Mouse (Mus musculus) midbrain, postnatal 0 days (tissue): ENCODE measurements around the gene Dagla. TPM values are rescaled to one million over a fixed set of nuclear protein-coding genes. Genes with fewer than 3 reads are reported as not detected.

ENCODE experiments used
- ATAC-seq: fragments of 200-750 bp; cut with Nextera tagmentation; 2 replicates; pipeline ENCODE4 v1.8.0; 2017; ENCODE audit warnings: moderate number of reproducible peaks, mild to moderate bottlenecking, moderate TSS enrichment, moderate library complexity; ENCODE audit not compliant: low FRiP score
- DNase-seq: peaks from one replicate; pipeline ENCODE4 v3.0.0-alpha.2; 2015; ENCODE audit warnings: low spot score
- H3K27ac ChIP-seq: fragments of 300-500 bp; sonication (generic); 2 replicates; pipeline ENCODE4 v1.5.1; 2014; ENCODE audit warnings: low read depth, mild to moderate bottlenecking, low read length, mixed read lengths
- H3K27me3 ChIP-seq: fragments of 300-500 bp; sonication (generic); 2 replicates; pipeline ENCODE4 v1.6.1; 2014; ENCODE audit warnings: low read length, control low read depth, mixed read lengths; ENCODE audit not compliant: insufficient read depth
- H3K36me3 ChIP-seq: fragments of 300-500 bp; sonication (generic); 2 replicates; pipeline ENCODE4 v1.6.1; 2014; ENCODE audit warnings: low read length, control low read depth, mixed read lengths; ENCODE audit not compliant: insufficient read depth
- H3K4me1 ChIP-seq: fragments of 300-500 bp; sonication (generic); 2 replicates; pipeline ENCODE4 v1.6.1; 2014; ENCODE audit warnings: mild to moderate bottlenecking, control low read depth, antibody characterized with exemption, low read length, mixed read lengths; ENCODE audit not compliant: insufficient read depth
- H3K4me2 ChIP-seq: fragments of 300-500 bp; sonication (generic); 2 replicates; pipeline ENCODE4 v1.6.1; 2014; ENCODE audit warnings: low read depth, mild to moderate bottlenecking, low read length, mixed read lengths; ENCODE audit not compliant: poor library complexity, severe bottlenecking
- H3K4me3 ChIP-seq: fragments of 300-500 bp; sonication (generic); 2 replicates; pipeline ENCODE4 v1.5.1; 2014; ENCODE audit warnings: low read depth, mild to moderate bottlenecking, low read length, moderate library complexity
- H3K9ac ChIP-seq: fragments of 300-500 bp; sonication (generic); replicated peaks from 2 replicates; pipeline ENCODE4 v1.6.1; 2014; ENCODE audit warnings: mild to moderate bottlenecking, low read length, moderate library complexity, mixed read lengths; ENCODE audit not compliant: poor library complexity, severe bottlenecking
- H3K9me3 ChIP-seq: fragments of 300-500 bp; sonication (generic); 2 replicates; pipeline ENCODE4 v1.6.1; 2016; ENCODE audit warnings: low read length, control low read depth
- CTCF ChIP-seq: IDR thresholded peaks from 2 replicates; pipeline ENCODE4 v1.5.1; 2016; ENCODE audit warnings: antibody characterized with exemption, mild to moderate bottlenecking
- WGBS: fragments of 180-500 bp; shearing (Covaris S2); extraction: QIAGEN DNeasy Blood & Tissue Kit; methylation state at CpG from one replicate; pipeline ENCODE4 v1.1.7; 2014; 5-methylcytosine and 5-hydroxymethylcytosine counted together
- polyA plus RNA-seq: library from polyadenylated mRNA; unstranded; fragments of >200 nt; fragmentation: Nextera tagmentation; extraction: Ambion mirVana; gene quantifications from 2 replicates; pipeline ENCODE4 v1.2.1, GENCODE M21; 2015
- total RNA-seq: library from RNA; depleted of rRNA; stranded (reverse); fragments of >200 nt; gene quantifications from 2 replicates; pipeline ENCODE4 v1.2.3, GENCODE M21; 2014

Gene Dagla
- total and polyA plus RNA-seq, 2 experiments from 2014 or later: 13.7 to 40.8 TPM

DNA sequence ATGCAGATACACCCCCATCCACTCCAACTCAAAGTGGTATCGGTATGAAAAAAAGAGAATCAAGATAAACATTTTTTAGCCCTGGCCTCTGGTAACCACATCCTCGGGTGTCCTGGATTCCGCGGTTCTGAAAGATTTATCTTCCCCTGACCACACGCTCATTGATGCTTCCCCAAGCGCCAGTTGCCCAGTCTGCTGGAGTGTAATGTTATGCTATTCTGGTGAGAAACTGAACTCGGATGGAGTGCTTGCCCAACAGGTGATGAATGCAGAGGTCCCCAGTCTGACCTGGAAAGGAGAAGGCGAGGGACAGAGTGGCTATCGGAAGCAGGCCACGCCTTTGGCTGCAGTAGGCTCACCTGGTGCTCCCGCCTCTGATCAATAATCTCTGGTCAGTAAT, 3.4 kb downstream of the Dagla start:
- no peaks in the 10 kb centered on the region for H3K9me3 ChIP-seq
- 80% methylated on average over 11 of the region's 11 CpGs for WGBS

GRCm38 (mm10) chr19:10300809-10301208, 3.9 kb downstream of the Dagla start:
- H3K27me3 ChIP-seq: no peaks in the 10 kb centered on the region
- H3K9ac ChIP-seq: no peak overlapping the region
- H3K9me3 ChIP-seq: no peaks in the 10 kb centered on the region
- no peak overlapping the region for H3K4me3 ChIP-seq
- WGBS: 89% methylated on average over 4 of the region's 4 CpGs
- no peak overlapping the region for H3K4me2 ChIP-seq
- no peak overlapping the region for H3K27ac ChIP-seq
- no peak for ATAC-seq
- peaks cover 13% of the 10 kb centered on the region; the same call in 1 of the 2 replicates for H3K4me1 ChIP-seq
- no peaks in the 10 kb centered on the region for H3K36me3 ChIP-seq
- TF ChIP-seq CTCF: no peak
- no peak for DNase-seq

More for the DNA sequence above, 3.4 kb downstream of the Dagla start:
- no peak overlapping the region for H3K4me3 ChIP-seq
- H3K4me1 ChIP-seq: peaks cover 13% of the 10 kb centered on the region; the same call in 1 of the 2 replicates
- ATAC-seq (no peak), DNase-seq (no peak)
- no peaks in the 10 kb centered on the region for H3K36me3 ChIP-seq
- H3K27ac ChIP-seq: no peak overlapping the region
- no peak overlapping the region for H3K9ac ChIP-seq
- no peaks in the 10 kb centered on the region for H3K27me3 ChIP-seq
- no peak for TF ChIP-seq CTCF
- H3K4me2 ChIP-seq: no peak overlapping the region

DNA sequence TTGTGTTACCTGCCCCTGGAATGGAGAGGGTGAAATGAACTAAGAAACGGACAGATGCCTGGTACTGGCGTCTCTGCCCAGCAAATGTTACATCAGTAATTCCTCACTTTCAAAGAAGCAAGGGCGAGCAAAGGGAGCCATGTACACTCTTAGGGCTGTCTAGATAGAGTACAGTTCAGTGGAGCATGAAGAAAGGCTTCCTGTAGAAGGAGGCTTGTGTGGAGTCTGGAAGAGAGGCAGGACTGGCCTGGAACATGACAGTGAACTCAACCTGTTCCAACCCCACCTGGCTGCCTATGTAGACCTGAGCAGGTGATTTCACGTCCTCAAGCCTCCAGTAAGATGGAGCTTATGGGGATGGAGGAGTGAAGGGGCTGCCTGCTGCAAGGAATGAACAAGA, 6.4 kb downstream of the Dagla start:
- ATAC-seq: no peak
- peaks cover 14% of the 10 kb centered on the region; the same call in 1 of the 2 replicates for H3K4me1 ChIP-seq
- no peak overlapping the region for H3K4me3 ChIP-seq
- H3K9me3 ChIP-seq: no peaks in the 10 kb centered on the region
- H3K4me2 ChIP-seq: no peak overlapping the region
- H3K9ac ChIP-seq: no peak overlapping the region
- no peak for TF ChIP-seq CTCF
- 85% methylated on average over 4 of the region's 4 CpGs for WGBS
- no peaks in the 10 kb centered on the region for H3K27me3 ChIP-seq
- H3K36me3 ChIP-seq: no peaks in the 10 kb centered on the region
- no peak overlapping the region for H3K27ac ChIP-seq
- no peak for DNase-seq

GRCm38 (mm10) chr19:10297041-10297503, 7.6 kb downstream of the Dagla start:
- no peak for DNase-seq
- ATAC-seq: peak; percentile 47; the same call in 1 of the 2 replicates

DNA sequence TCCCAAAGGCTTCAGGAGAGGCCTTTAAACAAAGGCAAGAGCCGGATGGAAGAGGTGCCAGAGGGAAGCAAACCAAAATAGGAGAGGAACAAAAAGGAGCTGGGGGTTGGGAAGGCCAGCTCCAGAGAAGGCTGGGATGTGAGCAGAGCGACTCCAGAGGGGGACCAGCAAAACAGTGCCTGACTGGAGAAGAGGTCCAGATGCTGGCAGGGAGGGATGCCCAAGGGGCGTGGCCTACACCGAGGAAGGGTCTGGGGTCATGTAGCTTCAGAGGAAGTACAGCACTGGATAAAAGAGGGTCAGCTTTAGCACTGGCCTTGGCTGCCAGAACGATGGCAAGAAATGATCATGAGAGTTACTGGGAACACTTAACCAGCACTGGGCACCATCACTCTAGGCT, 8.4 kb downstream of the Dagla start:
- no peaks in the 10 kb centered on the region for H3K36me3 ChIP-seq
- H3K27me3 ChIP-seq: no peaks in the 10 kb centered on the region
- 34% methylated on average over 5 of the region's 5 CpGs for WGBS
- H3K27ac ChIP-seq: peak overlapping the region; percentile 43; the same call in 1 of the 2 replicates
- DNase-seq (no peak), ATAC-seq (no peak)
- H3K4me3 ChIP-seq: no peak overlapping the region
- peaks cover 7% of the 10 kb centered on the region; the same call in 1 of the 2 replicates for H3K4me1 ChIP-seq
- no peak for TF ChIP-seq CTCF
- no peak overlapping the region for H3K4me2 ChIP-seq
- no peak overlapping the region for H3K9ac ChIP-seq
- H3K9me3 ChIP-seq: no peaks in the 10 kb centered on the region

More at GRCm38 (mm10) chr19:10297041-10297503, 7.6 kb downstream of the Dagla start:
- Histone ChIP-seq H3K9ac (no peak overlapping the region), H3K4me3 (no peak overlapping the region), H3K9me3 (no peaks in the 10 kb centered on the region), H3K27ac (peak overlapping the region; percentile 47; the same call in 1 of the 2 replicates), H3K27me3 (no peaks in the 10 kb centered on the region), H3K36me3 (no peaks in the 10 kb centered on the region), H3K4me1 (peaks cover 7% of the 10 kb centered on the region; the same call in 1 of the 2 replicates), H3K4me2 (no peak overlapping the region)
- TF ChIP-seq CTCF: no peak
- 35% methylated on average over 8 of the region's 8 CpGs for WGBS

- 31% methylated on average over 20 of the region's 20 CpGs for WGBS
- ATAC-seq: no peak
Measured at GRCm38 (mm10) chr19:10294631-10295562, 9.8 kb downstream of the Dagla start.

More at GRCm38 (mm10) chr19:10294631-10295562, 9.8 kb downstream of the Dagla start:
- H3K27ac ChIP-seq: peak overlapping the region; percentile 52
- 0 out of 2 replicates have a peak overlapping the region, but pooled peaks have one; percentile 36 for H3K9ac ChIP-seq
- H3K36me3 ChIP-seq: no peaks in the 10 kb centered on the region
- no peaks in the 10 kb centered on the region for H3K9me3 ChIP-seq
- H3K4me2 ChIP-seq: 0 out of 2 replicates have a peak overlapping the region, but pooled peaks have one; percentile 7
- peaks cover 7% of the 10 kb centered on the region; the same call in 1 of the 2 replicates for H3K4me1 ChIP-seq
- no peak for TF ChIP-seq CTCF
- no peaks in the 10 kb centered on the region for H3K27me3 ChIP-seq
- peak; percentile 34 for DNase-seq
- H3K4me3 ChIP-seq: no peak overlapping the region
